Mouse (Mus musculus) lung, postnatal 0 days (tissue): ENCODE data around the gene Cdh7.

Source experiments
- CTCF ChIP-seq: IDR thresholded peaks from 2 replicates; pipeline ENCODE4 v1.5.1; 2016; ENCODE audit warnings: antibody characterized with exemption, mild to moderate bottlenecking
- EP300 ChIP-seq: IDR thresholded peaks from 2 replicates; pipeline ENCODE4 v1.6.1; 2016; ENCODE audit warnings: antibody characterized with exemption, mild to moderate bottlenecking, control low read depth

GRCm38 (mm10) chr1:109993906-109994305, 11.7 kb downstream of the Cdh7 start:
- no peak for TF ChIP-seq CTCF
- TF ChIP-seq EP300 = no peak
